ENCODE assay signal across 8 mouse cellular contexts in genomic region chr4:134914864-134915209, GRCm38 (mm10). TPM values are rescaled to one million over a fixed set of nuclear protein-coding genes. Genes with fewer than 3 reads are reported as not detected.
A peak's percentile ranks its signal among the peaks of the same experiment; 100 is the strongest.
DNase-seq lines count a peak whose midpoint lies in the region; ATAC-seq lines count a peak whose summit lies in the region.

Gene Tmem50a, minus strand, starts transcription at chr4:134915024.

- WGBS in embryonic facial prominence, embryonic 11.5 days: under 1% methylated on average over 25 of the region's 25 CpGs
- WGBS in limb, embryonic 10.5 days: 0% methylated on average over 25 of the region's 25 CpGs
- under 1% methylated on average over 25 of the region's 25 CpGs for WGBS in midbrain, embryonic 12.5 days

- peak within 1 kb of the TSS; percentile 86 for H3K9ac ChIP-seq in embryonic facial prominence, embryonic 11.5 days (replicated peaks; ENCODE audit: low read length)
- peak within 1 kb of the TSS; percentile 89 for H3K9ac ChIP-seq in midbrain, embryonic 12.5 days (replicated peaks)

- peak; percentile 81 for ATAC-seq in embryonic facial prominence, embryonic 11.5 days (replicated peaks; ENCODE audit: insufficient number of reproducible peaks, low FRiP score, low TSS enrichment, low read depth)
- peak; percentile 76 for ATAC-seq in granulocyte monocyte progenitor cell, adult 5-6 weeks (replicated peaks; ENCODE audit: poor library complexity, severe bottlenecking)
- ATAC-seq in midbrain, embryonic 12.5 days (ENCODE audit: low FRiP score, low read depth): peak; percentile 91

- H3K9me3 ChIP-seq in embryonic facial prominence, embryonic 11.5 days (replicated peaks; ENCODE audit: control insufficient read depth, low read length): no peaks in the 10 kb centered on the region
- H3K9me3 ChIP-seq in limb, embryonic 10.5 days (replicated peaks): no peaks in the 10 kb centered on the region
- H3K9me3 ChIP-seq in midbrain, embryonic 12.5 days: no peaks in the 10 kb centered on the region

- peak within 1 kb of the TSS; percentile 88 for H3K4me3 ChIP-seq in embryonic facial prominence, embryonic 11.5 days (ENCODE audit: low read depth, low read length)
- peak within 1 kb of the TSS; percentile 89 for H3K4me3 ChIP-seq in limb, embryonic 10.5 days
- H3K4me3 ChIP-seq in midbrain, embryonic 12.5 days: peak within 1 kb of the TSS; percentile 78

- peak within 1 kb of the TSS; percentile 64 for H3K4me2 ChIP-seq in embryonic facial prominence, embryonic 11.5 days (ENCODE audit: low read depth, low read length)
- H3K4me2 ChIP-seq in midbrain, embryonic 12.5 days (replicated peaks): peak within 1 kb of the TSS; percentile 66

- no peaks in the 10 kb centered on the region for H3K27me3 ChIP-seq in embryonic facial prominence, embryonic 11.5 days (ENCODE audit: control insufficient read depth, insufficient read depth, low read length)
- no peaks in the 10 kb centered on the region for H3K27me3 ChIP-seq in limb, embryonic 10.5 days (ENCODE audit: low read depth, poor library complexity, severe bottlenecking)
- H3K27me3 ChIP-seq in midbrain, embryonic 12.5 days: no peaks in the 10 kb centered on the region

- DNase-seq in 3134 (ENCODE audit: extremely low read depth, insufficient read length, low spot score): peak; percentile 95
- peak; percentile 97 for DNase-seq in adrenal gland, postnatal 25 days
- DNase-seq in embryonic facial prominence, embryonic 11.5 days (ENCODE audit: low spot score): peak; percentile 96
- peak; percentile 92 for DNase-seq in kidney, adult 11 months
- peak; percentile 95 for DNase-seq in limb, embryonic 10.5 days (ENCODE audit: low spot score)
- peak; percentile 91 for DNase-seq in skeletal muscle tissue, adult 2 months (ENCODE audit: low read depth, low spot score)

- H3K4me1 ChIP-seq in embryonic facial prominence, embryonic 11.5 days (ENCODE audit: control insufficient read depth, insufficient read depth, low read length): no peaks in the 10 kb centered on the region
- peaks cover 29% of the 10 kb centered on the region for H3K4me1 ChIP-seq in limb, embryonic 10.5 days
- H3K4me1 ChIP-seq in midbrain, embryonic 12.5 days: peaks cover 16% of the 10 kb centered on the region

- H3K27ac ChIP-seq in embryonic facial prominence, embryonic 11.5 days (replicated peaks; ENCODE audit: low read depth, low read length): peak within 1 kb of the TSS; percentile 87
- peak within 1 kb of the TSS; percentile 94 for H3K27ac ChIP-seq in limb, embryonic 10.5 days
- H3K27ac ChIP-seq in midbrain, embryonic 12.5 days (replicated peaks): peak within 1 kb of the TSS; percentile 87

- peaks cover 3% of the 10 kb centered on the region for H3K36me3 ChIP-seq in embryonic facial prominence, embryonic 11.5 days (replicated peaks; ENCODE audit: control insufficient read depth, insufficient read depth, low read depth, low read length)
- peaks cover 32% of the 10 kb centered on the region for H3K36me3 ChIP-seq in limb, embryonic 10.5 days
- peaks cover 20% of the 10 kb centered on the region for H3K36me3 ChIP-seq in midbrain, embryonic 12.5 days

RNA-seq across cellular contexts. Expression of gene Tmem50a, which starts in this region (rescaled TPM):
- total RNA-seq in adrenal gland, postnatal 25 days (2021): 337 and 444 TPM in 2 replicates
- polyA plus RNA-seq in embryonic facial prominence, embryonic 11.5 days (2014; fragmentation: Nextera tagmentation; extraction: Ambion mirVana): 148 and 151 TPM in 2 replicates
- 136 and 149 TPM in 2 replicates for total RNA-seq in granulocyte monocyte progenitor cell, adult 5-6 weeks (2014; fragmentation: Nextera tagmentation)
- total RNA-seq in granulocyte monocyte progenitor cell, adult 5-6 weeks (2017): 263 and 287 TPM in 2 replicates
- 129 and 133 TPM in 2 replicates for polyA plus RNA-seq in limb, embryonic 10.5 days (2016; fragmentation: Nextera tagmentation; extraction: Ambion mirVana)
- 164 and 167 TPM in 2 replicates for polyA plus RNA-seq in midbrain, embryonic 12.5 days (2016; fragmentation: Nextera tagmentation; extraction: Ambion mirVana)

Comparison
In these comparisons a context has a peak if more than half of its experiments do, and no peak if none do; other contexts are left out.
1. Peak in every context shown above with its lines: DNase-seq, ATAC-seq, H3K4me3 ChIP-seq and H3K27ac ChIP-seq.